Mouse (Mus musculus) intestine, embryonic 14.5 days (tissue): ENCODE data around the gene Lcmt1. TPM values are rescaled to one million over a fixed set of nuclear protein-coding genes. Genes with fewer than 3 reads are reported as not detected.

ENCODE experiments used
- ATAC-seq: fragments of 200-750 bp; cut with Nextera tagmentation; replicated peaks from 2 replicates; pipeline ENCODE4 v1.8.0; 2017; ENCODE audit warnings: low read depth, moderate number of reproducible peaks, moderate TSS enrichment, moderate library complexity; ENCODE audit not compliant: low FRiP score, low TSS enrichment
- DNase-seq: peaks from one replicate; pipeline ENCODE4 v3.0.0-alpha.2; 2018; ENCODE audit warnings: low spot score
- H3K27ac ChIP-seq: fragments of 300-500 bp; sonication (generic); 2 replicates; pipeline ENCODE4 v1.5.1; 2014; ENCODE audit warnings: low read depth, mild to moderate bottlenecking, control low read depth
- H3K27me3 ChIP-seq: fragments of 300-500 bp; sonication (generic); replicated peaks from 2 replicates; pipeline ENCODE4 v1.6.1; 2014; ENCODE audit warnings: low read length, control low read depth; ENCODE audit not compliant: control insufficient read depth, insufficient read depth
- H3K36me3 ChIP-seq: fragments of 300-500 bp; sonication (generic); 2 replicates; pipeline ENCODE4 v1.6.1; 2014; ENCODE audit warnings: low read length, control low read depth; ENCODE audit not compliant: control insufficient read depth, insufficient read depth
- H3K4me1 ChIP-seq: fragments of 300-500 bp; sonication (generic); replicated peaks from 2 replicates; pipeline ENCODE4 v1.6.1; 2014; ENCODE audit warnings: low read length, control low read depth, mixed read lengths; ENCODE audit not compliant: control insufficient read depth, insufficient read depth
- H3K4me2 ChIP-seq: fragments of 300-500 bp; sonication (generic); 2 replicates; pipeline ENCODE4 v1.6.1; 2014; ENCODE audit warnings: low read length
- H3K4me3 ChIP-seq: fragments of 300-500 bp; sonication (generic); 2 replicates; pipeline ENCODE4 v1.5.1; 2014; ENCODE audit warnings: low read depth, low read length, control low read depth, mixed read lengths
- H3K9ac ChIP-seq: fragments of 300-500 bp; sonication (generic); 2 replicates; pipeline ENCODE4 v1.6.1; 2014; ENCODE audit warnings: mild to moderate bottlenecking, low read length
- H3K9me3 ChIP-seq: fragments of 300-500 bp; sonication (generic); 2 replicates; pipeline ENCODE4 v1.6.1; 2016; ENCODE audit warnings: low read length, control low read depth; ENCODE audit not compliant: control insufficient read depth
- WGBS: fragments of 180-500 bp; shearing (Covaris S2); extraction: QIAGEN DNeasy Blood & Tissue Kit; methylation state at CpG from one replicate; pipeline ENCODE4 v1.1.7; 2014; 5-methylcytosine and 5-hydroxymethylcytosine counted together
- polyA plus RNA-seq: library from polyadenylated mRNA; unstranded; fragments of >200 nt; fragmentation: Nextera tagmentation; extraction: Ambion mirVana; gene quantifications from 2 replicates; pipeline ENCODE4 v1.2.1, GENCODE M21; 2014

The Lcmt1 gene
- polyA plus RNA-seq, 1 experiment from 2014 or later: 46.3 TPM

GRCm38 (mm10) chr7:123363971-123364370 is 5.6 kb upstream of the Lcmt1 start:
- H3K4me3 ChIP-seq: no peak overlapping the region
- ATAC-seq (no peak), DNase-seq (no peak)
- H3K4me2 ChIP-seq: no peak overlapping the region
- WGBS: 88% methylated on average over 8 of the region's 8 CpGs
- H3K9ac ChIP-seq: no peak overlapping the region
- peaks cover 11% of the 10 kb centered on the region for H3K4me1 ChIP-seq
- H3K9me3 ChIP-seq: no peaks in the 10 kb centered on the region
- no peaks in the 10 kb centered on the region for H3K27me3 ChIP-seq
- H3K27ac ChIP-seq: no peak overlapping the region
- H3K36me3 ChIP-seq: no peaks in the 10 kb centered on the region

GRCm38 (mm10) chr7:123365876-123366741 is 3.5 kb upstream of the Lcmt1 start:
- Histone ChIP-seq H3K9ac (no peak overlapping the region), H3K4me3 (no peak overlapping the region), H3K4me1 (peaks cover 11% of the 10 kb centered on the region), H3K27ac (no peak overlapping the region), H3K9me3 (no peaks in the 10 kb centered on the region), H3K36me3 (no peaks in the 10 kb centered on the region), H3K27me3 (no peaks in the 10 kb centered on the region), H3K4me2 (no peak overlapping the region)
- 88% methylated on average over 7 of the region's 7 CpGs for WGBS
- ATAC-seq (no peak), DNase-seq (no peak)

GRCm38 (mm10) chr7:123366806-123367205 is 2.8 kb upstream of the Lcmt1 start:
- WGBS: 82% methylated on average over 8 of the region's 8 CpGs
- Histone ChIP-seq H3K4me2 (no peak overlapping the region), H3K4me3 (no peak overlapping the region), H3K27me3 (no peaks in the 10 kb centered on the region), H3K9ac (no peak overlapping the region), H3K27ac (no peak overlapping the region), H3K9me3 (no peaks in the 10 kb centered on the region), H3K36me3 (no peaks in the 10 kb centered on the region), H3K4me1 (peaks cover 11% of the 10 kb centered on the region)
- ATAC-seq (no peak), DNase-seq (no peak)

GRCm38 (mm10) chr7:123367218-123368150 is 2.1 kb upstream of the Lcmt1 start:
- no peaks in the 10 kb centered on the region for H3K36me3 ChIP-seq
- H3K4me2 ChIP-seq: peak overlapping the region; percentile 82
- H3K4me1 ChIP-seq: peaks cover 11% of the 10 kb centered on the region
- no peaks in the 10 kb centered on the region for H3K9me3 ChIP-seq
- 67% methylated on average over 16 of the region's 16 CpGs for WGBS
- no peaks in the 10 kb centered on the region for H3K27me3 ChIP-seq
- no peak overlapping the region for H3K9ac ChIP-seq
- no peak overlapping the region for H3K4me3 ChIP-seq
- DNase-seq: no peak
- no peak overlapping the region for H3K27ac ChIP-seq
- ATAC-seq: no peak

GRCm38 (mm10) chr7:123368187-123368586 is 1.4 kb upstream of the Lcmt1 start:
- WGBS: 73% methylated on average over 2 of the region's 2 CpGs
- peak overlapping the region; percentile 82 for H3K4me2 ChIP-seq
- H3K27ac ChIP-seq: no peak overlapping the region

GRCm38 (mm10) chr7:123368778-123369746 is 522 bp upstream of the Lcmt1 start:
- no peaks in the 10 kb centered on the region for H3K36me3 ChIP-seq
- H3K4me3 ChIP-seq: peak overlapping the region; percentile 75
- ATAC-seq (peak; percentile 73), DNase-seq (peak; percentile 86)
- H3K9ac ChIP-seq: peak overlapping the region; percentile 82
- H3K27me3 ChIP-seq: no peaks in the 10 kb centered on the region
- peak overlapping the region; percentile 73 for H3K27ac ChIP-seq
- peaks cover 11% of the 10 kb centered on the region for H3K4me1 ChIP-seq
- no peaks in the 10 kb centered on the region for H3K9me3 ChIP-seq
- 1% methylated on average over 48 of the region's 51 CpGs for WGBS
- H3K4me2 ChIP-seq: peak overlapping the region; percentile 82

More at GRCm38 (mm10) chr7:123368187-123368586, 1.4 kb upstream of the Lcmt1 start:
- Histone ChIP-seq H3K27me3 (no peaks in the 10 kb centered on the region), H3K36me3 (no peaks in the 10 kb centered on the region), H3K9me3 (no peaks in the 10 kb centered on the region), H3K4me3 (peak overlapping the region; percentile 75), H3K9ac (no peak overlapping the region), H3K4me1 (peaks cover 11% of the 10 kb centered on the region)
- DNase-seq (no peak), ATAC-seq (no peak)

- H3K4me2 ChIP-seq: peak overlapping the region; percentile 82
- peak overlapping the region; percentile 82 for H3K9ac ChIP-seq
- H3K27me3 ChIP-seq: no peaks in the 10 kb centered on the region
- no peak for ATAC-seq
- no peaks in the 10 kb centered on the region for H3K36me3 ChIP-seq
- DNase-seq: peak; percentile 61
- H3K4me1 ChIP-seq: peaks cover 11% of the 10 kb centered on the region
- H3K27ac ChIP-seq: no peak overlapping the region
- WGBS: 47% methylated on average over 9 of the region's 9 CpGs
- H3K9me3 ChIP-seq: no peaks in the 10 kb centered on the region
- H3K4me3 ChIP-seq: peak overlapping the region; percentile 75
These were observed 1.1 kb downstream of the Lcmt1 start for GRCm38 (mm10) chr7:123370700-123371099.

GRCm38 (mm10) chr7:123371501-123371900 is 1.9 kb downstream of the Lcmt1 start:
- 62% methylated on average over 3 of the region's 3 CpGs for WGBS
- Histone ChIP-seq H3K4me3 (no peak overlapping the region), H3K27me3 (no peaks in the 10 kb centered on the region), H3K36me3 (no peaks in the 10 kb centered on the region), H3K9me3 (no peaks in the 10 kb centered on the region), H3K27ac (no peak overlapping the region), H3K4me1 (peaks cover 11% of the 10 kb centered on the region), H3K4me2 (no peak overlapping the region), H3K9ac (no peak overlapping the region)
- ATAC-seq: no peak
- no peak for DNase-seq
